Mouse (Mus musculus) intestine, embryonic 15.5 days (tissue): ENCODE measurements at regions not wholly inside any gene's neighbourhood (a gene's known extent, or its start where the extent isn't known, plus 50 kb on each side); places are given as distances from the start of the nearest gene placed in this dataset.

Experiments used
- ATAC-seq: fragments of 200-750 bp; cut with Nextera tagmentation; 2 replicates; pipeline ENCODE4 v1.8.0; 2017; ENCODE audit warnings: moderate TSS enrichment, moderate library complexity
- H3K27ac ChIP-seq: fragments of 300-500 bp; sonication (generic); 2 replicates; pipeline ENCODE4 v1.5.1; 2015; ENCODE audit warnings: mild to moderate bottlenecking, inconsistent platforms
- H3K27me3 ChIP-seq: fragments of 300-500 bp; sonication (generic); replicated peaks from 2 replicates; pipeline ENCODE4 v1.6.1; 2015; ENCODE audit warnings: inconsistent platforms
- H3K36me3 ChIP-seq: fragments of 300-500 bp; sonication (generic); 2 replicates; pipeline ENCODE4 v1.6.1; 2015; ENCODE audit warnings: inconsistent platforms
- H3K4me1 ChIP-seq: fragments of 300-500 bp; sonication (generic); replicated peaks from 2 replicates; pipeline ENCODE4 v1.6.1; 2015; ENCODE audit warnings: inconsistent platforms
- H3K4me2 ChIP-seq: fragments of 300-500 bp; sonication (generic); replicated peaks from 2 replicates; pipeline ENCODE4 v1.6.1; 2015; ENCODE audit warnings: mild to moderate bottlenecking, inconsistent platforms
- H3K4me3 ChIP-seq: fragments of 300-500 bp; sonication (generic); replicated peaks from 2 replicates; pipeline ENCODE4 v1.5.1; 2015; ENCODE audit warnings: inconsistent platforms
- H3K9ac ChIP-seq: fragments of 300-500 bp; sonication (generic); 2 replicates; pipeline ENCODE4 v1.6.1; 2015; ENCODE audit warnings: inconsistent platforms
- H3K9me3 ChIP-seq: fragments of 300-500 bp; sonication (generic); 2 replicates; pipeline ENCODE4 v1.6.1; 2016; ENCODE audit warnings: inconsistent platforms
- WGBS: fragments of 180-500 bp; shearing (Covaris S2); methylation state at CpG from one replicate; pipeline ENCODE4 v1.1.7; 2015; 5-methylcytosine and 5-hydroxymethylcytosine counted together

- 54% methylated on average over 1 of the region's 1 CpGs for WGBS
- H3K9ac ChIP-seq, result no peak overlapping the region
- no peaks in the 10 kb centered on the region for H3K27me3 ChIP-seq
- H3K36me3 ChIP-seq, result no peaks in the 10 kb centered on the region
- no peak overlapping the region for H3K4me2 ChIP-seq
- H3K4me3 ChIP-seq, result no peak overlapping the region
- ATAC-seq, result no peak
- H3K27ac ChIP-seq, result no peak overlapping the region
- H3K9me3 ChIP-seq, result no peaks in the 10 kb centered on the region
- H3K4me1 ChIP-seq, result no peaks in the 10 kb centered on the region
Observed at GRCm38 (mm10) chr15:67636155-67636554, 1135.4 kb upstream of the Lrrc6 start.

- 75% methylated on average over 3 of the region's 3 CpGs for WGBS
- Histone ChIP-seq H3K4me2 (no peak overlapping the region), H3K27me3 (no peaks in the 10 kb centered on the region), H3K27ac (no peak overlapping the region), H3K4me1 (no peaks in the 10 kb centered on the region), H3K9ac (no peak overlapping the region), H3K4me3 (no peak overlapping the region), H3K9me3 (no peaks in the 10 kb centered on the region), H3K36me3 (no peaks in the 10 kb centered on the region)
- ATAC-seq, result no peak
Observed at GRCm38 (mm10) chr15:67626704-67627287, 1126.1 kb upstream of the Lrrc6 start.

DNA sequence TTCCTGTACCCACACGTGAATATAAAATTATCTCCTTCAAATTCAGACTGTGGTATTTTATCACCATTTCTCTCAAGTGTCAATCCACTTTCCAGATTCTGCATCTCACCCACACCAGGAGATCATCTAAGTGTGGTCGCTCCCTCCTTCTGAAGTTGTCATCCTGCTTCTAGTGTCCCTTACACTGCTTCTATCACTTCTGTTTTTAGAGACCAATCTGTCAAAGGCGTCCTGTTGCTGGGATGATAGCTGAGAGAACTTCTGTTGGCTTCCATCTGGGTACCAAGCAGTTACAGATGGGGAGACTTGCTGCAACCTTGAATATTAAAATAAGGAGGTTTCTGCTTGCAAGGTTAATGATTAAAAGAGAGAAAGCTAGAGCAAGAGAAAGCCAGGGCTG, 1111.2 kb upstream of the Lrrc6 start:
- no peaks in the 10 kb centered on the region for H3K27me3 ChIP-seq
- no peak overlapping the region for H3K4me2 ChIP-seq
- H3K4me3 ChIP-seq, result no peak overlapping the region
- H3K36me3 ChIP-seq, result no peaks in the 10 kb centered on the region
- H3K27ac ChIP-seq, result no peak overlapping the region
- 64% methylated on average over 3 of the region's 3 CpGs for WGBS
- no peaks in the 10 kb centered on the region for H3K9me3 ChIP-seq
- no peak overlapping the region for H3K9ac ChIP-seq
- no peaks in the 10 kb centered on the region for H3K4me1 ChIP-seq
- no peak for ATAC-seq

DNA sequence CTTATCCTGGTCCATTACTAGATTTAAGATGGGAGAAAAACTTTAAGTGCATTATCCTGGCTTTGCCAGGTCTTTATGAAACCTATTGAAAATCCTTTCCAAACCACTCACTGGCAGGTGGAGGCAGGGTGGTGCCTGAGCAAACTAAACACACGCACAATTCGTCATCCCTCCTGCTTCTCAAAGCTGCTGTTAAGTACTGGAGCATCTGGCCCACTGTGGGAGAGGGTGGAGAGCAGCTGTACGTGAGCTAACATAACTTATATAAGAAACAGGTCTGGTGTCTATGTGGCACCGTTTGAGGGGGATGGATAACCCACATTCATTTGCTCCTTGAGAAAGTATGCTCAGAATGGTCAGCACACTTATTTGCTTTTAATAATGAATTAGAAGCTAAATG, 1097.7 kb upstream of the Lrrc6 start:
- no peak overlapping the region for H3K4me2 ChIP-seq
- no peak overlapping the region for H3K9ac ChIP-seq
- no peaks in the 10 kb centered on the region for H3K27me3 ChIP-seq
- no peak for ATAC-seq
- no peaks in the 10 kb centered on the region for H3K4me1 ChIP-seq
- H3K9me3 ChIP-seq, result no peaks in the 10 kb centered on the region
- no peak overlapping the region for H3K4me3 ChIP-seq
- H3K36me3 ChIP-seq, result no peaks in the 10 kb centered on the region
- no peak overlapping the region for H3K27ac ChIP-seq
- 57% methylated on average over 4 of the region's 4 CpGs for WGBS

DNA sequence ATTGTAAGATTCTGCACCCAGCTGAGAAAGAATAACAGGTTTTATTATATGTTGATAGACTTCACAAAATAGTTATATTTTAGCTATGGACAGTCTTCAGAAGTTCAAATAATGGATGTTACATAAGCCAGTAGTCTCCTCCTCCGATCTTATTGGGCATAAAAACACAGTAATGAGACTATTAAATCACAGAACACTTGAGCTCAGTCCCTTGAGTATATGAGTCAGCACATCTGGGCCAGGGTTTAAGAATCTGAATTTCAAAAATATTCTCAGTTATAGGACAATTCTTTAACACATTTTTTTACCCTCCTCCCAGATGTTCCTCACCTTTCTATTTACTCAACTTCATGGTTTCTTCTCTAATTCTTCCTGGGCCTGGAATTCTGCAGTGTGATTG, 1075.9 kb upstream of the Lrrc6 start:
- no peaks in the 10 kb centered on the region for H3K27me3 ChIP-seq
- no peaks in the 10 kb centered on the region for H3K36me3 ChIP-seq
- no peak for ATAC-seq
- no peaks in the 10 kb centered on the region for H3K4me1 ChIP-seq
- no peaks in the 10 kb centered on the region for H3K9me3 ChIP-seq
- H3K27ac ChIP-seq, result no peak overlapping the region
- no peak overlapping the region for H3K4me2 ChIP-seq
- no peak overlapping the region for H3K9ac ChIP-seq
- WGBS, result 72% methylated on average over 1 of the region's 1 CpGs
- H3K4me3 ChIP-seq, result no peak overlapping the region

GRCm38 (mm10) chr15:67571614-67572013, 1070.9 kb upstream of the Lrrc6 start:
- WGBS, result 10% methylated on average over 1 of the region's 1 CpGs

DNA sequence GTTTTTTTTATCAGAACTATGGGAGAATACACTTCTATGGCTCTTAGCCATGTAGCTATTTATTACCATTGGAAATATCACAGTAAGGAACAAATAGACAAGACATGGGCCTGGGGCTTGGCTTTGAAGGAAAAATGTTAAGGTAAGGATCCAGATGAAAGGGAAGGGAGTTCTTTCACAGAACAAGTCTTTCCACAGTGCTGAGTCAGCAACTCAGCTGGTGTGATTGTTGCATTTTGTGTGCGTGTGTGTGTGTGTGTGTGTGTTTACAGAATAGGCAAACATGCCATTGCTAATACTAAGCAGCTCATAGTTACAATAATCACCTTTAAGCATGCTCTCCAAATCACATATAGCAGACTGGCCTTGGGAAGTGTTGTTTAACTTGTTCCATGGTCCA, 1056.6 kb upstream of the Lrrc6 start:
- no peaks in the 10 kb centered on the region for H3K4me1 ChIP-seq
- no peak overlapping the region for H3K4me3 ChIP-seq
- H3K27ac ChIP-seq, result no peak overlapping the region
- H3K9me3 ChIP-seq, result no peaks in the 10 kb centered on the region
- ATAC-seq, result no peak
- WGBS, result 68% methylated on average over 1 of the region's 1 CpGs
- no peaks in the 10 kb centered on the region for H3K27me3 ChIP-seq
- no peaks in the 10 kb centered on the region for H3K36me3 ChIP-seq
- no peak overlapping the region for H3K4me2 ChIP-seq
- H3K9ac ChIP-seq, result no peak overlapping the region

More at GRCm38 (mm10) chr15:67571614-67572013, 1070.9 kb upstream of the Lrrc6 start:
- H3K27ac ChIP-seq, result no peak overlapping the region
- no peaks in the 10 kb centered on the region for H3K36me3 ChIP-seq
- no peaks in the 10 kb centered on the region for H3K9me3 ChIP-seq
- no peaks in the 10 kb centered on the region for H3K4me1 ChIP-seq
- no peak overlapping the region for H3K9ac ChIP-seq
- ATAC-seq, result no peak
- no peak overlapping the region for H3K4me2 ChIP-seq
- no peaks in the 10 kb centered on the region for H3K27me3 ChIP-seq
- H3K4me3 ChIP-seq, result no peak overlapping the region

DNA sequence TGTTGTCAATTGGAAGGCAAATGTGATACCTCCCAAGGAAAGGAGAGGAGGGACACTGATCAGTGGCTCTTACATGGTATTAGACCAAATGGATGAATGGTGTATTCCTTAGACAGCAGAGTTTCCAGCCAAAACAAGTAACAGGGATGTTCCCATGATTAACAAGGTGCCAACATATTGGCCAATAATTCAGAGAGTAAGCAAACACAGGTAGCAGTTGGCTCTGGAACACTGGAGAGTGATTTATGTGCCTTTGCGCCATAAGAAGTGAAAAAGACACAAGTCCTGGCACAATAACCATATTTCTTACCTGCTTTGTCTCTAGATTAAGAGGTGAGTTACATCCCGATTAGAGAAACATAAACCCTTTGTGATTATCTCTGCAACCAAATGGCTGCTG, 1051.2 kb upstream of the Lrrc6 start:
- WGBS, result 63% methylated on average over 2 of the region's 2 CpGs
- Histone ChIP-seq H3K9me3 (no peaks in the 10 kb centered on the region), H3K36me3 (no peaks in the 10 kb centered on the region), H3K4me1 (no peaks in the 10 kb centered on the region), H3K27ac (no peak overlapping the region), H3K9ac (no peak overlapping the region), H3K4me3 (no peak overlapping the region), H3K4me2 (no peak overlapping the region), H3K27me3 (no peaks in the 10 kb centered on the region)
- no peak for ATAC-seq

GRCm38 (mm10) chr15:67546896-67547400, 1046.2 kb upstream of the Lrrc6 start:
- no peak overlapping the region for H3K9ac ChIP-seq
- H3K4me1 ChIP-seq, result no peaks in the 10 kb centered on the region
- no peaks in the 10 kb centered on the region for H3K9me3 ChIP-seq
- H3K27ac ChIP-seq, result no peak overlapping the region
- no peak for ATAC-seq
- 85% methylated on average over 1 of the region's 1 CpGs for WGBS
- no peaks in the 10 kb centered on the region for H3K36me3 ChIP-seq
- H3K4me2 ChIP-seq, result no peak overlapping the region
- no peaks in the 10 kb centered on the region for H3K27me3 ChIP-seq
- H3K4me3 ChIP-seq, result no peak overlapping the region

- Histone ChIP-seq H3K9ac (no peak overlapping the region), H3K27ac (no peak overlapping the region), H3K9me3 (no peaks in the 10 kb centered on the region), H3K4me2 (no peak overlapping the region), H3K27me3 (no peaks in the 10 kb centered on the region), H3K36me3 (no peaks in the 10 kb centered on the region), H3K4me1 (no peaks in the 10 kb centered on the region), H3K4me3 (no peak overlapping the region)
- no peak for ATAC-seq
- 84% methylated on average over 6 of the region's 6 CpGs for WGBS
Observed at GRCm38 (mm10) chr15:67545745-67546144, 1045.0 kb upstream of the Lrrc6 start.

GRCm38 (mm10) chr15:67513722-67514121, 1013.0 kb upstream of the Lrrc6 start:
- no peak for ATAC-seq
- H3K9ac ChIP-seq, result no peak overlapping the region
- H3K36me3 ChIP-seq, result no peaks in the 10 kb centered on the region

GRCm38 (mm10) chr15:67495001-67495658, 994.4 kb upstream of the Lrrc6 start:
- 89% methylated on average over 7 of the region's 7 CpGs for WGBS
- H3K36me3 ChIP-seq, result no peaks in the 10 kb centered on the region
- no peaks in the 10 kb centered on the region for H3K27me3 ChIP-seq
- ATAC-seq, result no peak
- no peaks in the 10 kb centered on the region for H3K9me3 ChIP-seq
- no peak overlapping the region for H3K4me2 ChIP-seq
- no peaks in the 10 kb centered on the region for H3K4me1 ChIP-seq
- H3K27ac ChIP-seq, result no peak overlapping the region
- H3K4me3 ChIP-seq, result no peak overlapping the region
- no peak overlapping the region for H3K9ac ChIP-seq

More at GRCm38 (mm10) chr15:67513722-67514121, 1013.0 kb upstream of the Lrrc6 start:
- H3K9me3 ChIP-seq, result no peaks in the 10 kb centered on the region
- H3K27me3 ChIP-seq, result no peaks in the 10 kb centered on the region
- no peak overlapping the region for H3K4me3 ChIP-seq
- no peak overlapping the region for H3K27ac ChIP-seq
- H3K4me2 ChIP-seq, result no peak overlapping the region
- no peaks in the 10 kb centered on the region for H3K4me1 ChIP-seq

GRCm38 (mm10) chr15:67481733-67482132, 981.0 kb upstream of the Lrrc6 start:
- Histone ChIP-seq H3K27me3 (no peaks in the 10 kb centered on the region), H3K4me1 (no peaks in the 10 kb centered on the region), H3K9me3 (no peaks in the 10 kb centered on the region), H3K4me3 (no peak overlapping the region), H3K36me3 (no peaks in the 10 kb centered on the region), H3K9ac (no peak overlapping the region), H3K27ac (no peak overlapping the region), H3K4me2 (no peak overlapping the region)
- WGBS, result 86% methylated on average over 2 of the region's 2 CpGs
- ATAC-seq, result no peak
